Mouse (Mus musculus): ENCODE results near the gene Gtf3c1.

DNA sequence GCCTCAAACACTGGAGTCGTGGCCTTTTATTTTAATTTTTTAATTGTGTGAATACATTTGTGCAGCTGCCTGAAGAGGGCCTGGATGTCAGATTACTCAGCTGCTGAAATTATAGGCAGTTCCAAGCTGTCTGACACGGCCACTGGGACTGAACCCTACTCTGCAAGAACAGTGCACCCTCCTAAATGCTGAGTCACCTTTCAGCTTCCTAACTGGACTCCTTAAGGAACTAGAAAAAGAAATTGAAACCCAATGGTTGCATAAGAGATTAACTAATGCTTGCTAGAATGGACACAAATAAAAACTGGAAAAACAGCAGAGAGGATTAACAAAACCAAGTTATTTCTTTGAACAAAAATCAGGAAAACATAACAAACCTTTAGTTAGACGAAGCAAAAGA is 111.2 kb downstream of the Gtf3c1 start:
- TF ChIP-seq CTCF (IDR thresholded peaks at IDR 0.05; ENCODE audit: low read depth), result no peak
- TF ChIP-seq EP300 (IDR thresholded peaks at IDR 0.05; ENCODE audit: low read depth), result no peak
